Mouse (Mus musculus): ENCODE measurements at regions not wholly inside any gene's neighbourhood (a gene's known extent, or its start where the extent isn't known, plus 50 kb on each side); places are given as distances from the start of the nearest gene placed in this dataset.
A peak's percentile ranks its signal among the peaks of the same experiment; 100 is the strongest.

DNA sequence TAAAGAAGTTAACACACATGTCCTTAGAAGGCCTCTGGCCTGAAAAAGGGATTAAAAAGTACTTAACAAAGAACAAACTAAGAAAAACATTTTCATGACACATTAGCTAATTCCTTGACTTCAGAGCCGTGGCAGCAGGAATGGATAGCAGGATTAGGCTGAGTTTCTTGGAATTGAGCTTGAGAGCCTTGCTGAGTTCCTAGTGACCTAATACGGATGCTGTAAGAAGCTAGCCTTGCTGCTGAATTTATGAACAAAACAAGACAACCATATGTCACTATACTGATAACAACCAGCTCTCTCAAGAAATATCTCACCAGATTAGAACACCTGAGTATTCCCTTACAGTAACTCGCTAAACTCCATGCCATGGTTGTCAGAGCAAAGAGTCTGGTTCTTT, 268.2 kb upstream of the Smlr1 start:
- no peak overlapping the region for H3K4me3 ChIP-seq (replicated peaks in 1 of 3; ENCODE audit: low read depth in 2 of 3, low read length in 2 of 3, poor library complexity in 1 of 3)
- TF ChIP-seq EP300 (IDR thresholded peaks at IDR 0.05; ENCODE audit: low read length): no peak
- no peak for TF ChIP-seq BHLHE40 (IDR thresholded peaks at IDR 0.05; ENCODE audit: low read depth, low read length)
- TF ChIP-seq SIN3A (IDR thresholded peaks at IDR 0.05; ENCODE audit: low read length): no peak
- no peak for TF ChIP-seq POLR2AphosphoS2 (IDR thresholded peaks at IDR 0.05; ENCODE audit: low read depth, low read length)
- TF ChIP-seq POLR2A (IDR thresholded peaks at IDR 0.05; ENCODE audit: low read depth, low read length): no peak
- no peak for TF ChIP-seq MEF2A (IDR thresholded peaks at IDR 0.05; ENCODE audit: borderline replicate concordance, low read depth, low read length)
- TF ChIP-seq TBP (conservative IDR thresholded peaks at IDR 0.05; ENCODE audit: low read depth, low read length): no peak
- no peak for TF ChIP-seq SMC3 (IDR thresholded peaks at IDR 0.05; ENCODE audit: low read depth, low read length)
- no peak for TF ChIP-seq ZKSCAN1 (IDR thresholded peaks at IDR 0.05; ENCODE audit: borderline replicate concordance, low read depth, low read length)
- DNase-seq (ENCODE audit: extremely low read depth): no peak
- no peak overlapping the region for H3K9ac ChIP-seq (ENCODE audit: insufficient read depth, low read depth)
- no peaks in the 10 kb centered on the region for H3K36me3 ChIP-seq (replicated peaks in 1 of 2; ENCODE audit: control insufficient read depth in 1 of 2, insufficient read depth in 1 of 2, low read length in 1 of 2)
- H3K4me2 ChIP-seq (ENCODE audit: insufficient read depth, low read depth, poor library complexity, severe bottlenecking): no peak overlapping the region
- dilution Hi-C loops (cut with MboI; ENCODE audit: extremely low pct_ligation_motif_present, extremely low pct_unique_long_range_greater_than_20kb, low sequenced_read_pairs) (no loop called here), in situ Hi-C loops (cut with MboI; ENCODE audit: low pct_ligation_motif_present, low pct_unique_long_range_greater_than_20kb, low sequenced_read_pairs) (no loop called here)
- H3K27me3 ChIP-seq (replicated peaks): no peaks in the 10 kb centered on the region
- no peaks in the 10 kb centered on the region for H3K79me2 ChIP-seq (replicated peaks; ENCODE audit: control insufficient read depth, extremely low read depth, insufficient read depth, poor library complexity, severe bottlenecking)
- no peaks in the 10 kb centered on the region for H3K9me3 ChIP-seq (replicated peaks; ENCODE audit: low read length)
- H3K27ac ChIP-seq (ENCODE audit: insufficient read depth, low read depth): no peak overlapping the region
- H3K4me1 ChIP-seq (ENCODE audit: control insufficient read depth in 1 of 2, insufficient read depth in 2 of 2): peaks cover 0 to 19% of the 10 kb centered on the region in 2 experiments; a peak in 2 of 4 replicates

DNA sequence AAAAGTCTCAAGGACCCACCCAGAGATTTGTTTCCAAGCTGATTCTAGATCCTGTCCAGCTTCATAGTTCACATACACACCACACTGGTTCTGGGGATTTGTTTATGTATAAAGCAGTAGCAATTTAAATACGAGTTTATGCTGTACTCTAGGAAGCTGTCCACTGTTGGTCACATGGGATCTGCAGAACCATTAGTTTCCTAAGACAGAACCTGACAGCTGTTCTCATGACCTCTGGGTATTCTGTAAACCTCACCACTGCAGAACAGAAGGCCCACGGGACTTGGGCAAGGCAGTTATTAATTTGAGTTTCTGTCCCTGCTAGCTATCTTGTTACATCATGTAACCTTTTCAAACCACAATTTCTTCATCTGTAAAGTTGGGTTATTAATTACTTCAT, 265.4 kb upstream of the Smlr1 start:
- Histone ChIP-seq H3K9ac (ENCODE audit: insufficient read depth, low read depth) (no peak overlapping the region), H3K9me3 (replicated peaks; ENCODE audit: low read length) (no peaks in the 10 kb centered on the region), H3K4me3 (replicated peaks in 1 of 3; ENCODE audit: low read depth in 2 of 3, low read length in 2 of 3, poor library complexity in 1 of 3) (no peak overlapping the region), H3K27ac (ENCODE audit: insufficient read depth, low read depth) (no peak overlapping the region), H3K79me2 (replicated peaks; ENCODE audit: control insufficient read depth, extremely low read depth, insufficient read depth, poor library complexity, severe bottlenecking) (no peaks in the 10 kb centered on the region), H3K4me1 (ENCODE audit: control insufficient read depth in 1 of 2, insufficient read depth in 2 of 2) (peaks cover 0 to 19% of the 10 kb centered on the region in 2 experiments; a peak in 2 of 4 replicates), H3K27me3 (replicated peaks) (no peaks in the 10 kb centered on the region), H3K4me2 (ENCODE audit: insufficient read depth, low read depth, poor library complexity, severe bottlenecking) (no peak overlapping the region), H3K36me3 (replicated peaks in 1 of 2; ENCODE audit: control insufficient read depth in 1 of 2, insufficient read depth in 1 of 2, low read length in 1 of 2) (no peaks in the 10 kb centered on the region)
- TF ChIP-seq ZC3H11A (IDR thresholded peaks at IDR 0.05; ENCODE audit: low read depth, low read length) (no peak), USF2 (conservative IDR thresholded peaks at IDR 0.05; ENCODE audit: low read depth, low read length) (no peak), RCOR1 (conservative IDR thresholded peaks at IDR 0.05; ENCODE audit: low read depth, low read length) (no peak), RAD21 (IDR thresholded peaks at IDR 0.05; ENCODE audit: low read depth, low read length) (no peak), EP300 (IDR thresholded peaks at IDR 0.05; ENCODE audit: low read length) (no peak), KAT2A (IDR thresholded peaks at IDR 0.05; ENCODE audit: insufficient replicate concordance, low read length) (no peak), CHD2 (IDR thresholded peaks at IDR 0.05; ENCODE audit: low read length) (no peak), USF1 (IDR thresholded peaks at IDR 0.05; ENCODE audit: low read depth, low read length) (no peak), E2F4 (IDR thresholded peaks at IDR 0.05; ENCODE audit: insufficient replicate concordance, low read depth, low read length) (no peak), TBP (conservative IDR thresholded peaks at IDR 0.05; ENCODE audit: low read depth, low read length) (no peak), UBTF (IDR thresholded peaks at IDR 0.05; ENCODE audit: low read depth, low read length) (no peak), NELFE (IDR thresholded peaks at IDR 0.05; ENCODE audit: low read depth, low read length) (no peak), ETS1 (conservative IDR thresholded peaks at IDR 0.05; ENCODE audit: low read depth, low read length) (no peak), MXI1 (IDR thresholded peaks at IDR 0.05; ENCODE audit: low read depth, low read length) (no peak)
- dilution Hi-C loops (cut with MboI; ENCODE audit: extremely low pct_ligation_motif_present, extremely low pct_unique_long_range_greater_than_20kb, low sequenced_read_pairs): no loop called here
- peak; percentile 18 for DNase-seq (ENCODE audit: extremely low read depth)
- in situ Hi-C loops (cut with MboI; ENCODE audit: low pct_ligation_motif_present, low pct_unique_long_range_greater_than_20kb, low sequenced_read_pairs): no loop called here
